Mouse (Mus musculus) neural tube, embryonic 11.5 days (tissue): ENCODE measurements around the gene Nog. TPM values are rescaled to one million over a fixed set of nuclear protein-coding genes. Genes with fewer than 3 reads are reported as not detected.

Source experiments
- ATAC-seq: fragments of 200-750 bp; cut with Nextera tagmentation; 2 replicates; pipeline ENCODE4 v1.8.0; 2017; ENCODE audit warnings: moderate number of reproducible peaks, mild to moderate bottlenecking, moderate TSS enrichment, moderate library complexity; ENCODE audit not compliant: insufficient read depth, low FRiP score, low TSS enrichment
- DNase-seq: peaks from one replicate; pipeline ENCODE4 v3.0.0-alpha.2; 2015; ENCODE audit warnings: low spot score
- H3K27ac ChIP-seq: fragments of 300-500 bp; sonication (generic); 2 replicates; pipeline ENCODE4 v1.5.1; 2014; ENCODE audit warnings: low read depth, mild to moderate bottlenecking, low read length
- H3K27me3 ChIP-seq: fragments of 300-500 bp; sonication (generic); 2 replicates; pipeline ENCODE4 v1.6.1; 2014; ENCODE audit warnings: mild to moderate bottlenecking, low read length, mixed read lengths; ENCODE audit not compliant: control insufficient read depth, insufficient read depth
- H3K36me3 ChIP-seq: fragments of 300-500 bp; sonication (generic); 2 replicates; pipeline ENCODE4 v1.6.1; 2014; ENCODE audit warnings: mild to moderate bottlenecking, low read length, moderate library complexity, mixed read lengths; ENCODE audit not compliant: control insufficient read depth, insufficient read depth
- H3K4me1 ChIP-seq: fragments of 300-500 bp; sonication (generic); 2 replicates; pipeline ENCODE4 v1.6.1; 2014; ENCODE audit warnings: low read length, mixed read lengths; ENCODE audit not compliant: control insufficient read depth, insufficient read depth
- H3K4me2 ChIP-seq: fragments of 300-500 bp; sonication (generic); 2 replicates; pipeline ENCODE4 v1.6.1; 2014; ENCODE audit warnings: low read depth, mild to moderate bottlenecking, moderate library complexity
- H3K4me3 ChIP-seq: fragments of 300-500 bp; sonication (generic); 2 replicates; pipeline ENCODE4 v1.5.1; 2014; ENCODE audit warnings: low read depth, low read length
- H3K9ac ChIP-seq: fragments of 300-500 bp; sonication (generic); 2 replicates; pipeline ENCODE4 v1.6.1; 2014; ENCODE audit warnings: mild to moderate bottlenecking, low read length
- H3K9me3 ChIP-seq: fragments of 300-500 bp; sonication (generic); 2 replicates; pipeline ENCODE4 v1.6.1; 2016; ENCODE audit warnings: low read length; ENCODE audit not compliant: control insufficient read depth
- WGBS: fragments of 180-500 bp; shearing (Covaris S2); extraction: QIAGEN DNeasy Blood & Tissue Kit; methylation state at CpG from one replicate; pipeline ENCODE4 v1.1.7; 2014; 5-methylcytosine and 5-hydroxymethylcytosine counted together
- polyA plus RNA-seq: library from polyadenylated mRNA; unstranded; fragments of >200 nt; fragmentation: Nextera tagmentation; extraction: Ambion mirVana; gene quantifications from 2 replicates; pipeline ENCODE4 v1.2.1, GENCODE M21; 2014

The Nog gene
- polyA plus RNA-seq, 1 experiment from 2014 or later, result 2.9 TPM

DNA sequence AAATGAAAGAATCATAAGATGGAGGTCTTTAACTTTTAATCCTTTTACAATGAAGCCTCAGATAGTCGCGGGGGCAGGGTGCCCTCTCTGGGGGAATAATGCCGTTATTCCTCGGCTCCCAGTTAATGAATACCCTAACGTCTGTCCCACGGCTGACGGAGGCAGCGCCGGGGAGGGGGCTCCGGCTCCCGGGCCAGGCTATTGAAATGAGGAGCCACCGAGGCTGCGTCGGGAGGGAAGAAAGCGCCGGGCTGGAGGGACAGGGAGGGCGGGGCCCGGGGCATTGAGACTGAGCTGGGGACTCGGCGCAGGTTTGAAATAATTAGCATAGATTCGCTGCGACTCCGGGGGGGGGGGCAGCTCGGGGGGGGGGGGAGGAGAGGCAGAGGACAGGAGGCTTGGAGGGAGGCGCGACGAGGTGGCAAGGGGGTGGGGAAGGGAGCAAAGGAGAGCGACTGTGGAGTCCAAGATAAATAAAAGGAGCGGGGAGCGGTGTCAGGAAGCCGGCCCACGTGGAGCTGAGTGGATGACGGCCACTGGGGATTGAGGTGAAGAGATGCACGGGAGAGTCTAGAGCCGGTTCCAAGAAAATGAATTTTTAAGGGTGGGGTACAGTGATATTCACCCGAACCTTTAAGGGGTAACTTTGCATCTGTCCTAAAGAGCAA lies 2.9 kb downstream of the Nog start:
- ATAC-seq, result peak; percentile 48
- peaks cover 15% of the 10 kb centered on the region for H3K27me3 ChIP-seq
- H3K4me3 ChIP-seq, result peak overlapping the region; percentile 35
- 0 out of 2 replicates have a peak overlapping the region, but pooled peaks have one; percentile 27 for H3K27ac ChIP-seq
- no peaks in the 10 kb centered on the region for H3K9me3 ChIP-seq
- peak; percentile 84 for DNase-seq
- peak overlapping the region; percentile 55 for H3K4me2 ChIP-seq
- under 1% methylated on average over 34 of the region's 36 CpGs for WGBS
- H3K4me1 ChIP-seq, result peaks cover 12% of the 10 kb centered on the region
- no peaks in the 10 kb centered on the region for H3K36me3 ChIP-seq
- H3K9ac ChIP-seq, result no peak overlapping the region

DNA sequence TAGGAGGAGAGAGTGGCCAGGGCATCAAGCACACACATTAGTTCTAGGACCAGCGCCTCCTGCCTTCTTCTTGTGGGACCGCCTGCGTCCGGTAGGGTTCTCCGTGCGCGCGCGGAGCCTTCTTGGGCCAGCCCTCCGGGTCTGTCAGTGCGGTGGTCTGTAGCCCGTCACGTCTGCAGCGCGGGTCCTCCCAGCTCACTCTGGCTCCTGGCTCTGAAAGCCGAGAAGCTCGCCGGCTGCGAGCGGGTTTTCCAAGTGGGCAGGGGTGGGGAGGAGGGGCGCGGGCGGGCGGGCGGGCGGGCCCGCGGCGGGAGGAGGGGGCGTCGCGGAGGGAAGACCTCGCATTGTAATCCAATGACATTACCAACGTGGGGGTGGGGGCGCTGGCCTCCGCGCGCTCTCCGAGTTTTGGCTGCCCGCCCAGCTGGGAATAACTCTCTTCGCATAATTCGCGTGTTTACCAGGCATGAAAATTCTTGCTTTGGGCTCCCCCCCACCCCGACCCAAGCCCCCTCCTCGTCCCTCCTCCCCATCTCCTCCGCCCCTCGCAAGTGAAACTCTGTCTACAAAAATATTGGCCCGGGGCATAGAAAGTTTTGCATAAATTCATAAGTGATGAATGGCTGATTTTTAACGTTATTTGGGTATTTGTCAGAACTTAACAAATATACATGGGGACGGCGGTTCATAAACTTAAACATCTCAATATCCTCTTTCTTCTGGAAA lies 3.7 kb downstream of the Nog start:
- Histone ChIP-seq H3K27me3 (peaks cover 15% of the 10 kb centered on the region), H3K9me3 (no peaks in the 10 kb centered on the region), H3K27ac (peak overlapping the region; percentile 46; the same call in 1 of the 2 replicates), H3K9ac (peak overlapping the region; percentile 39; the same call in 1 of the 2 replicates), H3K4me3 (peak overlapping the region; percentile 35), H3K4me1 (peaks cover 12% of the 10 kb centered on the region), H3K36me3 (no peaks in the 10 kb centered on the region), H3K4me2 (peak overlapping the region; percentile 55)
- DNase-seq (peak; percentile 85), ATAC-seq (peak; percentile 55)
- WGBS, result under 1% methylated on average over 39 of the region's 51 CpGs

DNA sequence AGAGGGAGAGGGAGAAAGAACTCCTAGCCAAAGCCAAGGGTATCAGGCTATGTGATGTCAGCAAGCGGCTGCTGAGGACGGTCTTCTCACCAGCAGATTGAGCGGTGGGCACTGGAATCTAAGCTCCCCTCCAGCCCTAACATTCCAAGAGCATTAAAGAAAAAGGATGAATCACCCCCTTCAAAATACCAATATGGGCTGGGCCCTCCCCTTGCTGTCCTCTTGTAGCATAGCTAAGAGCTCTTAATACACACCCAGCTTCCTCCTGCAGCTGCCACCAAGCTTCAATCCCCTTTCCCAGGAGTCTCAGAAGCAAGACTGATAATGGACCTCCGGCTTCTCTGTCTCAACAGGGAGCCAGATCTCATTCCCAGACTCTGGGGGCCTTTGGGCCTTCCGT lies 4.6 kb downstream of the Nog start:
- Histone ChIP-seq H3K27me3 (peaks cover 15% of the 10 kb centered on the region), H3K9ac (no peak overlapping the region), H3K4me2 (no peak overlapping the region), H3K27ac (no peak overlapping the region), H3K36me3 (no peaks in the 10 kb centered on the region), H3K4me1 (peaks cover 12% of the 10 kb centered on the region), H3K9me3 (no peaks in the 10 kb centered on the region), H3K4me3 (no peak overlapping the region)
- WGBS, result 33% methylated on average over 5 of the region's 5 CpGs
- no peak for ATAC-seq
- DNase-seq, result peak; percentile 20

DNA sequence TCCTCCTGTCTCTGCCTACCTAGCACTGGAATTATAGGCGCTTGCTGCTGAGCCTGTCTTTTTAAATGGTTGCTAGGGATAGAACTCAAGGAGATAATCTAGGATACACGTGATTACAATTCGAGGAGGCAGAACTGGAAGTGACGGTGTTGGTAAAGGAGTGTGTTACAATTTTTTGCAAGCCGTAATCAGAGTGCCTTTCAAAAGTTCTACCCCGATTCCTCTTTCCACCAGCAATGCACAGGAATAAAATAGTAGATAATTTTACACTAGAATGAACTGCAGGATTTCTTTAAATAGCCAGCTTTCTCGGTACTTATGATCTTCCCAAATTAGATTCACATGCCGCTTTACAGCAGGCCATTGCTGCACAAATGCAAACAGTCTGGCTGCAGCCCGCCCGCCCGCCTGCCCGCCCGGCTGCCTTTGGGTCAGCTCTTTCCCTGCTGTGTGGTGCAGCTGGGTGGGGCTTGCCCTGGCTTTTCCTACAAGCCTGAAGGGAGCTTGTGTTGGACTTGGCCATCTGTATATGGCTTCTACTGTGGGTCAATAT lies 32.2 kb downstream of the Nog start:
- Histone ChIP-seq H3K27me3 (no peaks in the 10 kb centered on the region), H3K27ac (no peak overlapping the region), H3K36me3 (no peaks in the 10 kb centered on the region), H3K4me3 (no peak overlapping the region), H3K4me1 (no peaks in the 10 kb centered on the region), H3K9me3 (no peaks in the 10 kb centered on the region), H3K9ac (no peak overlapping the region), H3K4me2 (no peak overlapping the region)
- no peak for DNase-seq
- WGBS, result 88% methylated on average over 13 of the region's 13 CpGs
- no peak for ATAC-seq

DNA sequence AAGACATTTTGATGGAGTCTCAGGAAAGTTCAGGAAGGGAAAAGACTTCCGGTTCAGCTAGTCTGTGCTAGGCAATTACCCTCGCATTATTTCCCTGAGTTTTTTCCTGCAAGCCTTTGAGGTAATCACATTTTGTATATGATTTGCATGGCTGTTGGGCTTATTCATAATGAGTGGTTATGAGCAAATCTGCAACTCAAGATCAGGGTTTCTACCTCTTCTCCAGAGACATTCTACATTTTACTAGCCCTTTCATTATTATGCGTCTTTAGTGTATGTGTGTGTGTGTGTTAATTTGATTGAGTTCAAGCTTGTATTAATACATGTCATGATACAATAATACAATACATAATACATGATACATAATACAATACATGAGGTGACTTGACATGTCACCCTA lies 34.6 kb downstream of the Nog start:
- Histone ChIP-seq H3K9ac (no peak overlapping the region), H3K4me2 (no peak overlapping the region), H3K4me3 (no peak overlapping the region), H3K4me1 (no peaks in the 10 kb centered on the region), H3K27ac (no peak overlapping the region), H3K36me3 (no peaks in the 10 kb centered on the region), H3K9me3 (no peaks in the 10 kb centered on the region), H3K27me3 (no peaks in the 10 kb centered on the region)
- WGBS, result 97% methylated on average over 3 of the region's 3 CpGs
- DNase-seq (no peak), ATAC-seq (no peak)

DNA sequence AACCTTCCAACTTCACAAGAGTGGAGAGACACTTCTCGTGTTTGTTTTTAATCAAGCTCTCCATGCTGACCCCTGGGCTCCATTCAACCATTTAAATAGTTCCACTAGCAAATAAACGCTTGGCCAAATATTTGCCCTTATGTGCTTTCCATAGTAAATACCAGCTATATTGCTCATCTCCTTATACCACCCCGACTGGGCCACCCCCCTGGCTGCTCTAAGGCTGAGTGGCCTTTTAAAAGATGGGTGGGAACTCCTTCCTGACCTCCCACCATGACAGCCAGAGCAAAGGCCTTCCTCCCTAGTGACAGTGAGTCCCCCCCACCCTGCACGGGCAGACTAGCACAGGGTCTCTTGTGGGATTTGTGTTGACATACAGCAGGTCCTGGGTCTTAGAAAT lies 37.1 kb downstream of the Nog start:
- no peak overlapping the region for H3K4me2 ChIP-seq
- H3K27ac ChIP-seq, result no peak overlapping the region
- ATAC-seq, result no peak
- 71% methylated on average over 4 of the region's 4 CpGs for WGBS
- H3K4me3 ChIP-seq, result no peak overlapping the region
- H3K9me3 ChIP-seq, result no peaks in the 10 kb centered on the region
- H3K4me1 ChIP-seq, result no peaks in the 10 kb centered on the region
- no peaks in the 10 kb centered on the region for H3K27me3 ChIP-seq
- no peaks in the 10 kb centered on the region for H3K36me3 ChIP-seq
- DNase-seq, result no peak
- H3K9ac ChIP-seq, result no peak overlapping the region

DNA sequence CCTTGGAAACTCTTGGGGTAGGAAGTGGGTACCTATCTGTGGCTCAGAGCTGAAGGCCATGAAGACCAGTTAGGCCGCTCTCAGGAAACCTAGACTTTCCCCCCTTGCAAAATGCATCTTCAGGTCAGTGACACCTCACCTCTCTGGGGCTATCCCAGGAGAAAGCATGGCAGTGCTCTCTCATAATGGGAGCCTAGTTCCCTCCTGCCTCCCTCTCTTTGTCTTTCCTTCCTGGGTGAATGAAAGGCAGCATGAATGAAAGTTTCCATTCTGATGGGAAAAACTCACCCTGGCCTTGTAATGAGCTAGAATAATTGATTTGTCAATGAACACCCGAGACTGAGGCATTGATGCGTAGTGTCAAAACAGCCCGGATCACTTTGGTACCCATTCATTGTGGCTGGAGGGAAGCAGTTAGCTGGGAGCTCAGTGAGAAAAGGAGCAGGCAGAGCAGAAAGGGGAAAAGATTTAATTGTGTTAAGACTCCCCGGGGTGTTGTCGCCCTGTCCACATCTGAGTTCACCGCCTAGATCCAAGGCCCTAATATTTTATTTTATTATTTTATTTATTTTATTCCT lies 42.7 kb downstream of the Nog start:
- Histone ChIP-seq H3K9me3 (no peaks in the 10 kb centered on the region), H3K4me1 (no peaks in the 10 kb centered on the region), H3K27ac (no peak overlapping the region), H3K4me3 (no peak overlapping the region), H3K27me3 (no peaks in the 10 kb centered on the region), H3K9ac (no peak overlapping the region), H3K36me3 (no peaks in the 10 kb centered on the region), H3K4me2 (no peak overlapping the region)
- ATAC-seq (no peak), DNase-seq (peak; percentile 25)
- 60% methylated on average over 7 of the region's 7 CpGs for WGBS

DNA sequence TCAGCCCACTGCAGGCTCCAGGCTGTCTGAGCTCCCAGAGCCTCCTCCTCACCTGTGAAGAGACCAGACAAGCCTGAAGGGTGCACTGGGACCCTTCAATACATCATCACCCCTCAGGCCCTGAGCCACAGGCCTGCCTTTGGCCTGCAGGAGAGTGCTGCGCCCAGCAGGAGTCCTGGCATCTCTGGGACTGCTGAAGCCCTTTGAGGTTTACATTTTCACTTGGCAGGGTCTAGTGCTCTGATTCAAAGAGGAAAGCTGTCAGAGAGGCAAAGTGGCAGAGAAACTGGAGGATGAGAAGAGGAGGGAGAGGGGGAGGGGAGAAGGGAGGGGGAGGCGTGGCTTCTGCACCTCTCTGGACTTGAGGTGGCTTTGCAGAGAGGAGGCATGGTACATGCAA lies 44.2 kb downstream of the Nog start:
- Histone ChIP-seq H3K27me3 (no peaks in the 10 kb centered on the region), H3K9ac (no peak overlapping the region), H3K36me3 (no peaks in the 10 kb centered on the region), H3K4me2 (no peak overlapping the region), H3K9me3 (no peaks in the 10 kb centered on the region), H3K27ac (no peak overlapping the region), H3K4me3 (no peak overlapping the region), H3K4me1 (no peaks in the 10 kb centered on the region)
- DNase-seq, result no peak
- WGBS, result 72% methylated on average over 2 of the region's 2 CpGs
- ATAC-seq, result no peak
